Mouse (Mus musculus): ENCODE results near the gene Wdr95. TPM values are rescaled to one million over a fixed set of nuclear protein-coding genes. Genes with fewer than 3 reads are reported as not detected.

The Wdr95 gene
- total RNA-seq, 2 experiments from 2014 or later = 0.14 TPM; not detected in 1

DNA sequence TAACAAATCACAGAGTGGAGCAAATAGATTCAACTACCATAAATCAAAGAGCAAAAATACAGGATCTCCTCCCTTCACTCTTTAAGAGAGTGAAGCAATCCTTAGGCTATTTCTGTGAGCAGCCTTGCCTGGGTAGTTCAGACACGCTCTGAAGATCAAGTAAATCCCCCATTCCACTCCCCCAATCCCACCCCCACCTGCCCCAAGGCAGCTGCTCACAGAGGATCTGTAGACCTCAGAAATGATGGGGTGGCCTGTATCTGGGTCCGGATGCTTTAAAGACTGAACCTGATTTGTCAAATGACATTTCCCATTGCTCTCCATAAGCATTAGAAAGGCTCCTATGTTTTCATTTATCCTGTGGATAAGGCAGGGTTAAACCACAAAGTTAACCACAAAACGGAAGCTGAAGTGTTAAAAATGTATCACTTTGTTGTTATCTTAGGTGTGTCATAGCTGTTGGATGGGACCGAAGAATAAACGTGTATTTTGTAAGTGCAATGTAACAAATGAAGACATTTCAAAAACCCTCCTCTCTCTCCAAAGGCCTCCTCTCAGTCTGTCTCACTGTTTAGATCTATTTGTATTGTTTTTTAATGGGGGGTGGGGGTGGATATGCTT, 54.3 kb downstream of the Wdr95 start:
- no peak for DNase-seq

DNA sequence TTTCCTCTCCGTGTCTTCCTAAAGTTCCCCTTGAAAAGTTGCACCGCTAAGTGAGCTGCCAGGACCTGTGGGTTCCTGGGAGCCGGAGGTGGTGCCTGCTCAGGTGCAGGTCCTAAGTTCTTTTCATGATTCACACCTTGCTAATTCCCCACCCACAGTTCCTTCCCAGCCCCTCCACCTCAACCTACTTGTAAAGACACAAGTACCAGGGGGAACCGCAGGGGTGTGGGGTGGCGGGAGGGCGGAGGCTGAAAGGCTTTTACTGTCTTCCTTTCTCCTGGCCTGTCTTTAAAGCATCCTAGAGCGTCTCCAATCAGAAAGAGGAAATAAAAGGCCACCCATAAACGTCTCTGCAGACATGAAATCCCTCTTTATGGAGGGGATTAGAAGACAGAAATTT, 55.0 kb downstream of the Wdr95 start:
- no peak for DNase-seq

DNA sequence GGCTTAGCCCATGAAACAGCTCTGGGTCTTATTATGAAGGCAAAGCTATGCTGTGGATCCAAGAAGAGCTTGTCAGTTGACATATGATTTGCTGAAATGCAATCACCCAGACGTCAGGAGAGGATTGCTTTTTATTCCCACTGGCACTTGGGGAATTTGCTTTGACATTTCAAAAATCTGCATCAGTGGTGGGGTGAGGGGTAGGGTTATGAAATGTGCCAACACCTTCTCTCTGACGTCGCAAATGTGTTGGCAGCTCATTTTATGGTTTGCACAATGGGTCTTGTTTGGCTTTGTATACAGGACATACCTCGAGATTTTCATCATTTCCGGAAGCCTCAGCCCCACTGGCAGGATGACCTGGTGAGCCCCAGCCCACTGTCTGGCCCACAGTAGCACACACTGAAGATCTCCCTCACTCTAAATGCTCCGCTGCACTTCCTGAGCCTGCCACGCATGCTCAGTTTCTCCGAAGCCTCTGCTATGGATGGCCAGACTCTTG, 55.7 kb downstream of the Wdr95 start:
- no peak for DNase-seq

DNA sequence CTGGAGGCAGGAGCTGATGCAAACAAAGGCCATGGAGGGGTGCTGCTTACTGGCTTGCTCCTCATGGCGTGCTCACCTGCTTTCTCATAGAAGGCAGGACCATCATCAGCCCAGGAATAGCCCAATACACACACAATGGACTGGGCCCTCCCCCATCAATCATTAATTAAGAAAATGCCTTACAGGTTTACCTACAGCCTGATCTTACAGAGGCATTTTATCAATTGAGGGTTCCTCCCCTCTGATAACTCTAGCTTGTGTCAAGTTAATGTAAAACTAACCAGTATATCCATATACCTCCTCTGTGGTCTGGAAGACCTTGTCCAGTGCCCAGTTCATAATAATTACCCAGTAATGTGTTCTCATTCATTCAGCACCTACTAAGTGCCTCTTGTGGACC, 56.8 kb downstream of the Wdr95 start:
- DNase-seq = no peak

DNA sequence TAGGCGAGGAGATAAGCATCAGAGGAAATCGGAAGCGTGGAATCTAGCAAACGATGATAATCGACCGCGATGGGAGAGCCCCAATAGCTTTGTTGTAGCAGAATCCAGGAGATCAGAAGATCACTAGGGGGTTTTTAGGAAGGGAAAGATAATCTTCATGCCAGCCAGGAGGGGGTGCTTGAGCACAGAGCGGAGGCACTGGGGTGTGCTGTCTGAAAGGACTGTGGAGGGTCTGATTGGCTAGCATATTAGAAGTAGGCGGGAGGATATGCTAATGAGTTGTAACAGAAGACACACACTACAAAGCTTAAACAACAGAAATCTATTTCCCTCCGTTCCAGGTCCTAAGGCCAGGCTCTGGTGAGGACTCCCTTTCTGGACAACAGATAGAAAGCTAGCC, 57.4 kb downstream of the Wdr95 start:
- no peak for DNase-seq

DNA sequence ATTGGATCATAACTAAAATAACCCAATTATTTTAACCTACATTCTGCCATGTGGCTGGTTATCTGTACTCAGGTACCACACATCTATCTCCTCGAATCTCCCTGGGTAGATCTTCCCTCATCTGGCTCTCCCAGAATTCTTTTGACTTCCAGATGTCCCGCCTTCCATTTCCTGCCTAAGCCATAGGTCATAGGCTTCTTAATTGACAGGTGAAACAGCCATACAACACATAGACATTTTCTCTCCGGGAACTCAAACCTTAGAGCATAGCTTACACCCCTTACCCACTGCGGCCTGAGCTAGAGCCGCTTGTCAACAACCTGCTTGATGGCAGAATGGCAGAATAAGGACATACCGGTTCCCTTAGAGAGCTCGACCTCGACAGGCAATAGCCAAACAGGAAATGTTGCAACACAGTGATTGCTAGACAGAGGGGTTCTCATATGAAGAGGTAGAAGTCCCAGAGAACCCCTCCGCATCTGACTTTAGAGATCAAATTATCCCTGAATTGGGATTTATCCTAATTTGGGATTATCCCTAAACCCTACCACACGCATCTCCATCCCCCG, 58.9 kb downstream of the Wdr95 start:
- DNase-seq = no peak

DNA sequence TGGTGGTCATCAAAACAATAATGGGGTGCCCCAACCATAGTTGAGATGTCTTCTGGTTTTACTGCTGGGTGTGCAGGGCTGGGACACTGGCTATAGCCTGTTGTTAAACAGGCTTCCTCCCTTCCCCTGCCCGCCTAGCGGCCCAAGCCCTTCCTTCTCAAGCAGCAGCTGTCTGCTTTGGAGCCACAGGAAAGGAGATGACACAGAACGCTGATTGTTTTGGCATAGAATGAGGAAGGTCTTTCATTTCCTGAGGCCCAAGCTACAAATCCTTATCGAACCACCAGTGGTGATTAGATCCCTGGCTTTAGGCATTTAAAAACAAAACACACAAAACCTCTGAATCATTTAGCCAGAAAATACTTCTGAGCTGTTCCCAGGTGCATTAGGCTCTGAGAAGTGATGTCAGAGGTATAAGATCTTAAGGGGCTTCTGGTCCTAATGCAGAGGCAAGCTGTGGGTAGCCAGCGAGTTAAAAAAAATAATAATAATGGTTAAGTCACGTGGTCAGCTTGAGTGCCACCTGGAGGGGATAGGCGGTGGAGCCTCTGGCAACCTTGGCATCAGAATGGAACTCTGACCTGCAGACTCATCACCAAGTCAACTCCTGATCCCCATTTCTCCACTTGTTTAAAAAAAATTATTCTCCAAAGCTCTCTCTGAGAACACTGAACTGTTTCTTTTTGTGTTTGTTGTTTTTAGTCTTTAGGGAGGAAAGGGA, 60.5 kb downstream of the Wdr95 start:
- peak; percentile 19 for DNase-seq

DNA sequence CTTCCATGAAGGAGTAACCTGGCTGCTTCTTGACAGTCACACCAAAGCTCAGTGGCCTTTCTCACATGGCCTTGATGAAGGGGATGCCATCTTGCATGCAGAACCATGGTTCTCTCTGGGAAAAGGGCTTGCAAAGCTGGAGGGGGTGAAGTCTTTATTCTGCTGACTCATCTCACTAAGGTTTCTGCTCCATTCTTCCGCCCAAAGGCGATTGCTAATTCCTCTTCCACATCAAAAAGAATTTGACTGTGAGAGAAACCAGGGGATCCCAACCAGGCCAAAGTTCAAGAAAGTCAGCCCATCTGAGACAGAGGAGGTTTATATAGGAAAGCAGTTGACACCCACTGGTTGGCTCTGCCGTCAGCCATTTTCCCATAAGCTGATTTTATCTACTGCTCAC, 61.5 kb downstream of the Wdr95 start:
- no peak for DNase-seq

DNA sequence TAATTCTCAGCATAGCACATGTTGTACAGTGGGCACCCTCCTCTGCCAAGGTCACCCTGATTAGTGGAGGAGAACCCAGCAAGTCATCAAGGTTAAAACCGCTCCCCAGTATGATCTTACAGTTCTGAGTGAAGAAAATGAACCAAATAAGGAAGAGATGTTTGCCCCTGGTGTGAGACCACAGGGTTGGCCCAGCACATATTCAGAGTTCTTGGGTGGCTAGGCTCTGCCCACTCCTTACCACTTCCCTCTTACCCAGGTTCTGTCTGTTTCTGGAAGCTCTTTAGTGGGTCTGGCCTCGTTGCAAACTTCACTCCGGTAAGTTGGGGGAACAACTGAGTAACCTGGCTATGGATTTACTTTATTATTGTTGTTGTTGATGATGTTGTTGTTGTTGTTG, 65.7 kb downstream of the Wdr95 start:
- no peak for DNase-seq

DNA sequence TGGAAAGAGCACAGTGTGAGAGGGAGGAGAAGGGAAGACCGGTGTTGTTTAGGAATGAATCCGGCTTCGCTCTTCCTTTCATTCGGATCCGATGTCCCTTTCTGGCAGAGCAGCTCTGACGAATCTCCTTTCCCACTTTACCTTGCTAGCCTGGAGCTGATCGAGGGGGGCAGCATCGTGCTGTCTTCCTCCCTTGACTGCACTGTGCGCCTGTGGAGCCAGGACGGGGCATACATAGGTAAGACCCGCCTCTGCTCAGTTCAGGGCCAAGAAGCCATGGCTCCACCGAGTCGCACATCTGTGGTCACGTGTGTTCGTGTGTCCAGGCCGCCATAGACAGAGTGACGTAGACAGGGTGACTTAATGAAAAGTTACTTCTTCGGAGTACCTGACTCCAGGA, 68.9 kb downstream of the Wdr95 start:
- DNase-seq = no peak

DNA sequence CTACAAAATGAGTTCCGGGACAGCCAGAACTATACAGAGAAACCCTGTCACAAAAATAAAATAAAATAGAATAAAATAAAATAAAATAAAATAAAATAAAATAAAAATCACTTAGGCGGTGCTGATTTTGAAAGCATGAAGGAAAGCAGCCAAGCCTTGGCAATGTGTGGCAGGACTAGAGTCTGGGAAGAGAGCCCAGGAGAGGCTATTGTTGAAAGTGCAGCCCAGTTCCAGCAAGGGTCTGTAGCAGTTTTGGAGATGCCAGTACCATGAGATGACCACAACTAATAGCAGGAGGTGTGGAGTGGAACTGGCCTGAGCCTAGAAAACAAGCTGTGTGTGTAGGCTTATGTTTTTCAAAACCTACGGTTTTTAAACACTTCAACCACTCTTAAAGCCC, 73.5 kb downstream of the Wdr95 start:
- no peak for DNase-seq

DNA sequence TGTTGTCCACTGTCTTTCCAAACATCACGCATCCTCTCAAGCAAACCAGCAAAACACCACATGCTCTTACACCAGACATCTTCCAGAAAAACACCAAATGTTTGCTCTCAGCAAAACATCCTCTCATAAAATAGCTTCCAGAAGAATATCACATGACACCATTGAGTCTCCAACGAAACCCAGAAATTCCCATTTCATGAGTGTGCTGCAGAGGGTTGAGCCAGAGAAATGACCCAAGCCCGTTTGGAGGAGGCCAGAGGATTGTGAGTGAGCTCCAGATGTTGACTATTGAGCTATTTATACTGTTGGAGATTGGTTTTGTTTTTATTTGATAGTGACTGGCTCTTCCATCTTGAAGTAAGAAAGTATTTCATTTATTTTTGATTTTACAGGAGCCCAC, 74.8 kb downstream of the Wdr95 start:
- DNase-seq = no peak

DNA sequence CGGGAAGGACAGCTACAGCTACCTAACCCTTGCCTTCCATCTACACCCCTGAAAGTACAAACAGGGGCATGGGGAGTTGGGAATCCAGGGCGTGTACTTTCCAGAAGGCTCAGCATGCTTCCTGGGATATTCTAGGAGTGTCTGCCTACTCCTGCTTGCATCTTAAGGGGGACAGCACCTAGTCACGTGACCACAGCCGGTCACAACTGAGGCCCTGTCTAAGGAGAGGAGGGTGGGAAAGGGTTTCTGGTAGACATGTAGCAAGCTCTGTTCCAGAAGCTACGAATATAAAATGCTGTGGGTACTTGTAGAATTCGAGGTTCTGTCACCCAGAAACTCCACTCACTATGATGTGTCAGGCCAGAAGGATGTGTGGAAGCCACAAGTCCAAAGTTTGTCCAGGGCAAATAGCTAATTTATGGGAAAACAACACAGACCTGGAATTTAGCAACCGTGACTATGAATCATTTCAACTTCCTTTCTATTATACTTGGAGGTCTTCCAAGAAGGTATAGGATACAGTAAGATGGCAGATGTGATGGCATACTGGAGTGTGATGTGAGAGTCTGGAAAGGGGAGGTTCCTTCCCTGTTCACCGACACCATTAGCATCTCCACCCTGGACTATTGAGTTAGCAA, 78.7 kb downstream of the Wdr95 start:
- no peak for DNase-seq

DNA sequence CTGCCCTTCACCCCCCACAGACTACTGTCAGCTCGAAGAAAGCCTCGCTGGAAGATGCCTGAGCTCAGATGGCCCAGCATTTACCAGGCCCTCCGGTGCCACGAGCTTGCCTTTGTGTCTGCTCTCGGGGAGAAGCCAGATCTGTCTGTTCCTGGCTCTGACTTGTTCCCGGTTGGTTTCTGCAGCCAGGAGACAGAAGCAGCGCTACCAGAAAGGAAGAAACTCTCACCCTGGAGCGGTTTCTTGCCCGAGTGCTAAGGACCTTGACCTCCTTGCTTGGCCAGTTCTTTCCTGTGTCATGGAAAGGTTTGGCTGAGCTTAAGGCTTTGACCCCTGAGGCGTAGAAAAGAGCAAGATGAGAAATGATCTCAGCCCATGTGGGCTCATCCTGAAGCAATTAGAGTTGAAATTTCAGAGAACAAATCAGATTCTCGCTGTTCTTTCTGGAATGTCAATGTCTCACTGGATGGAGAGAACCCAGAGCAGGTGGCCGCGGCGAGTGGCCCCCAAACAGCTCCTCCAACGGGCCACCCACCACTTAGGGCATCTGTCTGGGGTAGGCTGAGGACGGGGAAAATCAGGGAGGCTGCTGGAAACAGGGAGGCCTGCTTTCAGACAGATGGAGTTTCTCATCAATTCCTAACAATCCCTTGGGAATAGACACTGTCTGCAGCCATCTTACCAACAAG, 83.1 kb downstream of the Wdr95 start:
- no peak for DNase-seq

DNA sequence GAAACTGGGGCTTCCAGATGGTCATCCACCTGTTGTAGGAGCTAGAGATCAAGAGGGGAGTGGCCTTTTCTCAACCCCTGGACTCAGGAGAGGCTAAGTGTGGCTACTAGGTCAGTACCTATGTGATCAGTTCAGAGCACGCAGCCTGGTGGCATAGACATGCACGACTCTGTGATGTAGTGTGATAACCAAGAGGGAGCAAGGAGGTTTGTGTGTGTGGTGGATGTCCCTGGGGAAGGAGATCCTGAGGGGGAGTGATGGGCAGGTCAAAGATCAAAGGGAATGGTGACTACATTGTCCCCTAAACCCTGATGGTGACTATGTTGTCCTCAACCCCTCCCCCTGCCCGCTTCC, 83.7 kb downstream of the Wdr95 start:
- no peak for DNase-seq

DNA sequence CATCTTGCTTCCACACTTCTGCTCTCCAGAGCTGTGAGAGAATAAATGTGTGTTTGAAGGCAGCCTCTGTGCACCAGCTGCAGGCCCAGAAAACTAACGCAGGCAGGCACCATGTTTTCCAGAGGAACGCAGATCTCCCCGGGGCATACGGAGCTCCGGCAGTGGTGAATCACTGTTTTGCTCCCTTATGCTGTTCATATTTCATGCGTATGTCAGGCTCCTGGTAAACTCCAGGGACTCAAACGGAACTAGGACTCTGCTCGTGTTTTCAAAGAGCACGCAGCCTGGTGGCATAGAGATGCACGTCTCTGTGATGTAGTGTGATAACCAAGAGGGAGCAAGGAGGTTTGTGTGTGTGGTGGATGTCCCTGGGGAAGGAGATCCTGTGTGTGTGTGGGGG, 84.3 kb downstream of the Wdr95 start:
- DNase-seq = no peak

DNA sequence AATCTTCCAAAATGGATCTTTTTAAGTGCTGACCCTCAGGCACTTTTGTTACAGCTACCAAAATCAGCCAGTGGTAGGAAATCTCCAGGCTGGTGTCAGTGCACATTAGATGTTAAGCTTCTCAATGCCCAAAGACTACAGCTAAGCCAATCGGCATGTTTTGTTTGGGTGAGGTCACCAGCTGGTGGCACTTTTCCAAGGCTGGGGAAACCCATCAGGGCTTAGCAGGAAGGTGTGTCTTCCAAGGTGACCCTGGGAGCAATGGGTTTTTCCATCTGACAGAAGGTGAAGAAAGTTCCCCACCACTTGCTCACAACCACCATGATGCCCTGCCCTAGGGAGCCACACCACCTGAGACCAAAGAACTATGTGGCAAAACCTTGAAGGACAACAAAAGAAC, 87.7 kb downstream of the Wdr95 start:
- no peak for DNase-seq

DNA sequence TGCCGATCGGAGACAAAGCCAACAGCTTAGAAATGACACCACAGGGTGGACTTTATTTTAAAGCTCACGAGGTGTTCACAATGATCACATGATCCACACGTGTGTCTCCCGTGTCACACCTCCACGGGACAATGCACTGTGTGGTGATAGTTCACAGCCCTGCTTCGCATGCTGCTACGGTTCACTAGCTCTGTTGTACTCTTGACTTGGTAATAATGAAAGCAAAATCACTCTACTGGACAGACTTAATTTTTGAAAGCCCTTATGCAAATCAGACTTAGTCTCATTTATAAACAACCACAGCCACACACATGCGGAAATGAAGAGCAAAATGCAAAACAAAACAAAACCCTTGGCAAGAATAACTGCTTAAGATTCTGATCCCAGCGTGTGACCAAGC, 88.3 kb downstream of the Wdr95 start:
- no peak for DNase-seq

DNA sequence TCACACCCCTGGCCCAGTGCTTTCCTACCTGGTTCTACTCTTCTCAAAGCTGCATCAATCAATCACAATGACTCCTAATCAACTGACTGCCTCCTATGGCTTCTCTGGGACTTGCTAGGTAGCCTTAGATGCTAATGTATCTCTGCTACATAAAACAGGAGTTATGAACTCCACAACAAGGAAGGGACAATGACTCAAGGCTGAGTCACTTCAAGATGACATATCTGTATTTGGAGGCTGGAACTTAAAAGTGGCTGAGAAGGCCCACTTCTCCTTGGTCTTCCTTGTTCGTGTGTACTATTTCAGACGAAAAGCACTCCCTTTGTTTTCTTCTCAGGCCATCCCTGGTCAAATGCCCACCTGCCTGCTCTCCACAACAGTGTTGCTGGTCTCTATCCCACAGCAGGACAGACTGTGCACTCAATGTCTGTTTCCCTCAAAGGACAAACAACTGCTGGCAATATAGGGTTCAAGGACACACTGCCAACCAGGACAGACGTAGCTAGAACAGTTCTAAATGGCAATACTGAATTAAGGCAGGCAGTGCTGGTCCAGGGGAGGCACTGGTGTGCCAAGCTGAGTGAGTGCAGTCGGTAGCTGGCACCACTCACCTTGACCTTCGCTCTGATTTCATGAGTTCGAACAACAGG, 89.4 kb downstream of the Wdr95 start:
- no peak for DNase-seq

DNA sequence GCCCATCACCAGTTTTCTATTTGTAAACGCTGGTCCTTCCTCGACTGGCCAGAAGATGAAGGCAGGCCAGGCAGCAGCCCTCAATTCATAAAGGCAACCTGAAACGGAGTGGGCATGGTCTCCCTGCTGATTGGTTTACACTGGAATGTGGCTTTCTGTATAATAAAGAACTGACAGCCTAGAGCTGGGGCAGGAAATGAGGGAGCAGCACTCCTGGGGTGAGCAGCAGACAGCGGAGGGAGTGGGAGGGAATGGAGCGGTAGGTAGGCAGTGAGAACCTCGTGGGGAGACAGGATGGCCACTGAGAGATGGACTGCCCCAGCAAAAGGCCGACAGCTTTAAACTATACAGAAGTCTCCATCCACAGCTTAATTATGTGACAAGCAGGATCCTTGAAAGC, 93.7 kb downstream of the Wdr95 start:
- DNase-seq = no peak

DNA sequence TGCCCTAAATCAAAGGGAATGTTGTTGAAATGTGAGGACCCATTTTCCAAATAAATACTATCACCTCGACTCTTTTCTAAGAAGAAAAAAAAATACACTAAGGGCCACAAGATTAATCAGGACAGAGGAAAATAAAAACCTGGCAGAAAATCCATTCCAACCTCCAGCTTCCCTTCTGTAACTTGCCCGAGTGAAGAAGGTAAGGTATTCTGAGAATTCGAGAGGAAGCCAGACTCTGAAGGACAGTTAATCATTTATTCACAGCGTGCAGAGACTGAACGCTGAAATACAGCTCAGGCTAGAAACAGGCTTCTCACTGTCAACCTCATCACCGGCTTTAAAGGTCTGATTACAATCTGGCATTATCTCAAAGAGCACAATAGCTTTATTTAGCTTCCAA, 94.2 kb downstream of the Wdr95 start:
- no peak for DNase-seq

Data from gastrocnemius, postnatal 10 days (tissue).